Mouse (Mus musculus) spleen, adult 2 months (tissue): ENCODE results near the gene Ntrk3. TPM values are rescaled to one million over a fixed set of nuclear protein-coding genes. Genes with fewer than 3 reads are reported as not detected.

Experiments used
- DNase-seq, 2 experiments: peaks; one replicate each; pipeline versions ENCODE4 v3.0.0 to v3.0.0-alpha.2; 2012 to 2021; ENCODE audit warnings: low spot score in 2 of 2, low read depth in 1 of 2
- H3K27ac ChIP-seq: fragments of 200-500 bp; 2 replicates; pipeline ENCODE4 v1.5.1; 2012; ENCODE audit warnings: low read length, inconsistent platforms; ENCODE audit not compliant: insufficient read depth
- H3K27me3 ChIP-seq: fragments of 200-500 bp; 2 replicates; pipeline ENCODE4 v1.6.1; 2012; ENCODE audit warnings: mild to moderate bottlenecking, moderate library complexity, low read length, inconsistent platforms; ENCODE audit not compliant: control insufficient read depth, insufficient read depth
- H3K36me3 ChIP-seq: fragments of 200-500 bp; 2 replicates; pipeline ENCODE4 v1.6.1; 2012; ENCODE audit warnings: mild to moderate bottlenecking, low read length, inconsistent platforms; ENCODE audit not compliant: control insufficient read depth, insufficient read depth
- H3K4me1 ChIP-seq: fragments of 200-500 bp; 2 replicates; pipeline ENCODE4 v1.6.1; 2011; ENCODE audit warnings: inconsistent platforms; ENCODE audit not compliant: control insufficient read depth, insufficient read depth, insufficient read length
- H3K4me3 ChIP-seq: fragments of 200-500 bp; 2 replicates; pipeline ENCODE4 v1.5.1; 2011; ENCODE audit warnings: mild to moderate bottlenecking, inconsistent platforms; ENCODE audit not compliant: insufficient read depth, insufficient read length; ENCODE audit errors: extremely low read depth
- CTCF ChIP-seq: fragments of 200-500 bp; IDR thresholded peaks from 2 replicates; pipeline ENCODE4 v1.5.1; 2011; ENCODE audit warnings: mild to moderate bottlenecking, inconsistent platforms; ENCODE audit not compliant: insufficient read depth, insufficient read length, insufficient replicate concordance; ENCODE audit errors: extremely low read depth
- POLR2A ChIP-seq: fragments of 200-500 bp; IDR thresholded peaks from 2 replicates; pipeline ENCODE4 v1.6.1; 2011; ENCODE audit warnings: low read depth, low read length, inconsistent platforms
- WGBS: fragments of 180-500 bp; shearing (Covaris S2); methylation state at CpG from one replicate; pipeline ENCODE4 v1.1.7; 2018; 5-methylcytosine and 5-hydroxymethylcytosine counted together
- polyA plus RNA-seq: library from polyadenylated mRNA; depleted of rRNA; stranded (reverse); fragments of >200 nt; gene quantifications from 2 replicates; pipeline ENCODE4 v1.2.3, GENCODE M21; 2012

The Ntrk3 gene
- polyA plus RNA-seq, 1 experiment, result 1.5 TPM

DNA sequence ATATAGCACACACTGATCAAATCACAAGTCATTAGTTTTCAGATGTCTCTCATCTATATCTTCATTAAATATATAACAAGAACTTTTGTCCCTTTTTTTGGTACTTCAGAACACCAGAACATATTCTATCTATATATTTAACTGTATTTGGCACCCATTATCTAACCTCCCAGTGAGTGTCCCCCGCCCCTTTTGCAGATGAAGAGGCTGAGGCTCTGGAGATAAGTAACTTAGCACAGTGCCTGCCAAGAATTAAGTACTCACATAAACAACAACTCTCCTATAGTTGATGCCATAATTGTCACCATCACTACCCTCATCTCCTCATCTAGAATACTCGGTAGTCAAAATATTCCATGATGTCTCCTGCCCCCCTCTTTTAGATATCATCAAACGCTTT is 42.6 kb downstream of the Ntrk3 start:
- H3K36me3 ChIP-seq, result no peaks in the 10 kb centered on the region
- no peak overlapping the region for H3K4me3 ChIP-seq
- DNase-seq, result no peak
- H3K4me1 ChIP-seq, result no peaks in the 10 kb centered on the region
- 81% methylated on average over 3 of the region's 3 CpGs for WGBS
- no peak for TF ChIP-seq CTCF
- no peak for TF ChIP-seq POLR2A
- no peak overlapping the region for H3K27ac ChIP-seq
- H3K27me3 ChIP-seq, result no peaks in the 10 kb centered on the region

DNA sequence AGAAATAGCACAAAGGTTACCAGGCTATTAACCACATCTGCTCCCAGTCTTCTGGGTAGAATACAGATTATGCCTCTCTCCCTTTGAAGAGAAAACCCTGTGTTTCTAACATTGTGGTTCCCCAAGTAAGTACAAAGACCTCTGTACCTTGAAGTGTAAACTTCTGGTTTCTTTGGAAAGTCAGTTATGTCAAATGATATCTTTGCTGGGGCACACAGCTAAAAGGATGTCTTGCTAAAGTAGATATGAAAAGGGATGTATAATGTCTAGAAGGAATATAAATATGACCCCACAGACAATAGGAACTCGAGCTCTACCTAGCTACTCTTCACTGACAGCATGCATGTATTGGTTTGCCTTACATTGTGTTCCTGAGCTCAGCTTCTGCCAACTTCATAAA is 44.7 kb downstream of the Ntrk3 start:
- WGBS, result 46% methylated on average over 1 of the region's 1 CpGs
- Histone ChIP-seq H3K4me3 (no peak overlapping the region), H3K36me3 (no peaks in the 10 kb centered on the region), H3K4me1 (no peaks in the 10 kb centered on the region), H3K27ac (no peak overlapping the region), H3K27me3 (no peaks in the 10 kb centered on the region)
- TF ChIP-seq CTCF, result no peak
- TF ChIP-seq POLR2A, result no peak
- no peak for DNase-seq

- Histone ChIP-seq H3K4me3 (no peak overlapping the region), H3K27ac (no peak overlapping the region), H3K27me3 (no peaks in the 10 kb centered on the region), H3K36me3 (no peaks in the 10 kb centered on the region), H3K4me1 (no peaks in the 10 kb centered on the region)
- 89% methylated on average over 3 of the region's 3 CpGs for WGBS
- DNase-seq, result no peak
- TF ChIP-seq CTCF (no peak), POLR2A (no peak)
Measured at GRCm38 (mm10) chr7:78690956-78691355, 46.9 kb downstream of the Ntrk3 start.

DNA sequence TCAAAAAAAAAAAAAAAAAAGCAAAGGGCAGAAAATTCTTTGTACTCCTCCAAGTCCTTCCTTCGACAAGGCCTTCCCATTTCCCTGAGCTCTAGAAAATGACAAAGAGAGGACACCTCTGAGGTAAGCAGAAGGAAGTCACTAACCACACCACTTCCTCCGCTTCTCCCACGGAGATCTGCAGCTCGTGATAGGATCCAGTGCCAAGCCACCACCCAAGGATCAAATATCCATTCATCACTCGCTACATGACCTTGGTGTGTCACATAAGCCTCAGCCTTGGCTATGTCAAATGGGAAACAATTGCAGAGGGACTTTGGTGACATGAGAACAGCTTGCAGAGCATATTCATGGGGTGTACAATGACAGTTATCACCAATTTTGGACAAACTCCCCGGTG is 52.9 kb downstream of the Ntrk3 start:
- Histone ChIP-seq H3K27me3 (no peaks in the 10 kb centered on the region), H3K36me3 (no peaks in the 10 kb centered on the region), H3K4me1 (no peaks in the 10 kb centered on the region), H3K27ac (no peak overlapping the region), H3K4me3 (no peak overlapping the region)
- 11% methylated on average over 6 of the region's 6 CpGs for WGBS
- DNase-seq, result no peak
- TF ChIP-seq CTCF (no peak), POLR2A (no peak)

DNA sequence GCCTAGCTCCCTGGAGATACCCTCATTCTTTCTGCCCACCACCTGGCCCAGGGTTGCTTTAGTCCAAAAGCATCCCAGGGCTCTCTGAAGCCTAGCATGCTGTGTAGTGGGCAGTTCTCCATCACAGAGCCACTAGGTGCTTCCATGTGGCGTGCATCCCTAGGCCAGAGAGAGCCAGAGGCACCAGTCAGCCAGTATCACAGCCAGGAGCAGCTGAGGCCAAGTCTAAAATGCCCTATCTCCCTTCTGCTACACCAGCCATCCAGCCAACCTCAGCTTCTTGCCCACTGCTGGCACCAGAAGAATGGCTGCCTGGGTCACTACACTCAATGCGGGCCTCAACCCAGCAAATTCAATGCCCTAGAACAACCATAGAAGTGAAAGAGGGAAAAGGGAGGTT is 56.9 kb downstream of the Ntrk3 start:
- WGBS, result 87% methylated on average over 2 of the region's 2 CpGs
- TF ChIP-seq CTCF (no peak), POLR2A (no peak)
- Histone ChIP-seq H3K36me3 (no peaks in the 10 kb centered on the region), H3K4me3 (no peak overlapping the region), H3K27me3 (no peaks in the 10 kb centered on the region), H3K4me1 (no peaks in the 10 kb centered on the region), H3K27ac (no peak overlapping the region)
- DNase-seq, result no peak

DNA sequence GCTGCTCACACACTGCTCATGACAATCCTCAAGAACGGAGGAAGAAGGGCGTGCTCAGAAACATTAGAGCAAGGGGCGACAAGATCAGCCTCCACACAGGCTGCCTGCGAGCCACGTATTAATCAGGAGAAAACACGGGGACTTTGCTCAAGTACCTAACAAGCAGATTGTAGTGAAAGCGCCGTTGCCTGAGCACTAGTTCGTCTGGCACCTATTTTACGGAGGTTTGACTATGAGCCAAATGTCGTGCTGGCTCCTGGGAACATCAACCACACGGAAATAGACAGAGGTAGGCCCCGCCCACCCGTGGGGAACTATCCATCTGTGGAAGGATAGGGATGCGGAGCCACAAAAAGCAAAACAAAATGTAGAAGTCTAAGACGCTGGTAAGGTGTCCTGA is 68.4 kb downstream of the Ntrk3 start:
- Histone ChIP-seq H3K4me3 (no peak overlapping the region), H3K27me3 (no peaks in the 10 kb centered on the region), H3K4me1 (no peaks in the 10 kb centered on the region), H3K27ac (no peak overlapping the region), H3K36me3 (no peaks in the 10 kb centered on the region)
- no peak for TF ChIP-seq POLR2A
- no peak for TF ChIP-seq CTCF
- DNase-seq, result no peak
- 89% methylated on average over 16 of the region's 16 CpGs for WGBS

- Histone ChIP-seq H3K4me3 (no peak overlapping the region), H3K4me1 (no peaks in the 10 kb centered on the region), H3K27ac (no peak overlapping the region), H3K27me3 (no peaks in the 10 kb centered on the region), H3K36me3 (no peaks in the 10 kb centered on the region)
- TF ChIP-seq POLR2A (no peak), CTCF (no peak)
- no peak for DNase-seq
- 82% methylated on average over 6 of the region's 6 CpGs for WGBS
Measured at GRCm38 (mm10) chr7:78668916-78669315, 68.9 kb downstream of the Ntrk3 start.
